Mouse (Mus musculus): ENCODE measurements around the gene Chrdl1. TPM values are rescaled to one million over a fixed set of nuclear protein-coding genes. Genes with fewer than 3 reads are reported as not detected.

Chrdl1 gene
- polyA plus RNA-seq, 1 experiment from 2014 or later, result 4.9 TPM

- ATAC-seq (ENCODE audit: low FRiP score) (no peak), DNase-seq (ENCODE audit: low spot score, missing footprints) (no peak)
These were observed 56.5 kb downstream of the Chrdl1 start for GRCm38 (mm10) chrX:143337561-143337960.

GRCm38 (mm10) chrX:143336661-143337060 is 57.4 kb downstream of the Chrdl1 start:
- Histone ChIP-seq H3K4me3 (ENCODE audit: low read depth, low read length) (no peak overlapping the region), H3K4me2 (no peak overlapping the region), H3K9ac (ENCODE audit: low read length) (no peak overlapping the region), H3K27me3 (ENCODE audit: control insufficient read depth, insufficient read depth, low read length) (peaks cover 7% of the 10 kb centered on the region), H3K9me3 (ENCODE audit: control insufficient read depth, low read length) (no peaks in the 10 kb centered on the region), H3K36me3 (ENCODE audit: control insufficient read depth, insufficient read depth, low read length) (no peaks in the 10 kb centered on the region), H3K4me1 (ENCODE audit: control insufficient read depth, insufficient read depth, low read length) (no peaks in the 10 kb centered on the region), H3K27ac (ENCODE audit: low read depth, low read length) (no peak overlapping the region)
- ATAC-seq (ENCODE audit: low FRiP score) (no peak), DNase-seq (ENCODE audit: low spot score, missing footprints) (no peak)
- WGBS, result 83% methylated on average over 4 of the region's 4 CpGs

More at GRCm38 (mm10) chrX:143337561-143337960, 56.5 kb downstream of the Chrdl1 start:
- H3K36me3 ChIP-seq (ENCODE audit: control insufficient read depth, insufficient read depth, low read length), result no peaks in the 10 kb centered on the region
- H3K9ac ChIP-seq (ENCODE audit: low read length), result no peak overlapping the region
- H3K27ac ChIP-seq (ENCODE audit: low read depth, low read length), result no peak overlapping the region
- H3K9me3 ChIP-seq (ENCODE audit: control insufficient read depth, low read length), result no peaks in the 10 kb centered on the region
- no peak overlapping the region for H3K4me2 ChIP-seq
- H3K27me3 ChIP-seq (ENCODE audit: control insufficient read depth, insufficient read depth, low read length), result peaks cover 7% of the 10 kb centered on the region
- WGBS, result 37% methylated on average over 3 of the region's 3 CpGs
- H3K4me3 ChIP-seq (ENCODE audit: low read depth, low read length), result no peak overlapping the region
- H3K4me1 ChIP-seq (ENCODE audit: control insufficient read depth, insufficient read depth, low read length), result no peaks in the 10 kb centered on the region

GRCm38 (mm10) chrX:143335846-143336245 is 58.2 kb downstream of the Chrdl1 start:
- ATAC-seq (ENCODE audit: low FRiP score), result no peak
- H3K9me3 ChIP-seq (ENCODE audit: control insufficient read depth, low read length), result no peaks in the 10 kb centered on the region
- H3K27me3 ChIP-seq (ENCODE audit: control insufficient read depth, insufficient read depth, low read length), result peaks cover 7% of the 10 kb centered on the region
- no peak overlapping the region for H3K9ac ChIP-seq (ENCODE audit: low read length)
- H3K4me2 ChIP-seq, result no peak overlapping the region
- no peak overlapping the region for H3K4me3 ChIP-seq (ENCODE audit: low read depth, low read length)
- H3K4me1 ChIP-seq (ENCODE audit: control insufficient read depth, insufficient read depth, low read length), result no peaks in the 10 kb centered on the region
- WGBS, result 68% methylated on average over 5 of the region's 5 CpGs
- no peak for DNase-seq (ENCODE audit: low spot score, missing footprints)
- no peaks in the 10 kb centered on the region for H3K36me3 ChIP-seq (ENCODE audit: control insufficient read depth, insufficient read depth, low read length)
- H3K27ac ChIP-seq (ENCODE audit: low read depth, low read length), result no peak overlapping the region

GRCm38 (mm10) chrX:143313166-143313565 is 80.9 kb downstream of the Chrdl1 start:
- no peaks in the 10 kb centered on the region for H3K4me1 ChIP-seq (ENCODE audit: control insufficient read depth, insufficient read depth, low read length)
- ATAC-seq (ENCODE audit: low FRiP score) (no peak), DNase-seq (ENCODE audit: low spot score, missing footprints) (no peak)
- WGBS, result 89% methylated on average over 3 of the region's 3 CpGs
- no peak overlapping the region for H3K27ac ChIP-seq (ENCODE audit: low read depth, low read length)
- H3K4me3 ChIP-seq (ENCODE audit: low read depth, low read length), result no peak overlapping the region
- H3K36me3 ChIP-seq (ENCODE audit: control insufficient read depth, insufficient read depth, low read length), result no peaks in the 10 kb centered on the region
- H3K4me2 ChIP-seq, result no peak overlapping the region
- H3K9me3 ChIP-seq (ENCODE audit: control insufficient read depth, low read length), result no peaks in the 10 kb centered on the region
- no peak overlapping the region for H3K9ac ChIP-seq (ENCODE audit: low read length)
- no peaks in the 10 kb centered on the region for H3K27me3 ChIP-seq (ENCODE audit: control insufficient read depth, insufficient read depth, low read length)

- Histone ChIP-seq H3K4me1 (ENCODE audit: control insufficient read depth, insufficient read depth, low read length) (no peaks in the 10 kb centered on the region), H3K4me2 (no peak overlapping the region), H3K4me3 (ENCODE audit: low read depth, low read length) (no peak overlapping the region), H3K27ac (ENCODE audit: low read depth, low read length) (no peak overlapping the region), H3K27me3 (ENCODE audit: control insufficient read depth, insufficient read depth, low read length) (peaks cover 7% of the 10 kb centered on the region; the same call in 1 of the 2 replicates), H3K36me3 (ENCODE audit: control insufficient read depth, insufficient read depth, low read length) (no peaks in the 10 kb centered on the region), H3K9me3 (ENCODE audit: control insufficient read depth, low read length) (no peaks in the 10 kb centered on the region), H3K9ac (ENCODE audit: low read length) (no peak overlapping the region)
- 78% methylated on average over 2 of the region's 2 CpGs for WGBS
- ATAC-seq (ENCODE audit: low FRiP score), result no peak
- DNase-seq (ENCODE audit: low spot score, missing footprints), result no peak
These were observed 99.3 kb downstream of the Chrdl1 start for GRCm38 (mm10) chrX:143294726-143295125.

GRCm38 (mm10) chrX:143275202-143275601 is 118.9 kb downstream of the Chrdl1 start:
- 38% methylated on average over 5 of the region's 5 CpGs for WGBS

GRCm38 (mm10) chrX:143250709-143251108 is 143.4 kb downstream of the Chrdl1 start:
- H3K4me2 ChIP-seq, result no peak overlapping the region
- no peak overlapping the region for H3K27ac ChIP-seq (ENCODE audit: low read depth, low read length)
- H3K4me3 ChIP-seq (ENCODE audit: low read depth, low read length), result no peak overlapping the region
- ATAC-seq (ENCODE audit: low FRiP score), result no peak
- no peaks in the 10 kb centered on the region for H3K27me3 ChIP-seq (ENCODE audit: control insufficient read depth, insufficient read depth, low read length)
- no peak for DNase-seq (ENCODE audit: low spot score, missing footprints)
- no peaks in the 10 kb centered on the region for H3K4me1 ChIP-seq (ENCODE audit: control insufficient read depth, insufficient read depth, low read length)
- no peak overlapping the region for H3K9ac ChIP-seq (ENCODE audit: low read length)
- no peaks in the 10 kb centered on the region for H3K36me3 ChIP-seq (ENCODE audit: control insufficient read depth, insufficient read depth, low read length)
- no peaks in the 10 kb centered on the region for H3K9me3 ChIP-seq (ENCODE audit: control insufficient read depth, low read length)

More at GRCm38 (mm10) chrX:143275202-143275601, 118.9 kb downstream of the Chrdl1 start:
- DNase-seq (ENCODE audit: low spot score, missing footprints), result no peak
- ATAC-seq (ENCODE audit: low FRiP score), result no peak
- peaks cover 2% of the 10 kb centered on the region; the same call in 1 of the 2 replicates for H3K27me3 ChIP-seq (ENCODE audit: control insufficient read depth, insufficient read depth, low read length)
- no peaks in the 10 kb centered on the region for H3K4me1 ChIP-seq (ENCODE audit: control insufficient read depth, insufficient read depth, low read length)
- no peak overlapping the region for H3K9ac ChIP-seq (ENCODE audit: low read length)
- no peaks in the 10 kb centered on the region for H3K36me3 ChIP-seq (ENCODE audit: control insufficient read depth, insufficient read depth, low read length)
- no peak overlapping the region for H3K4me3 ChIP-seq (ENCODE audit: low read depth, low read length)
- no peak overlapping the region for H3K27ac ChIP-seq (ENCODE audit: low read depth, low read length)
- H3K4me2 ChIP-seq, result no peak overlapping the region
- H3K9me3 ChIP-seq (ENCODE audit: control insufficient read depth, low read length), result no peaks in the 10 kb centered on the region

Other genes starting within 250 kb of the Chrdl1 start
- 103 and 116 TPM in 2 replicates for gene Pak3, start 124.3 kb upstream of the Chrdl1 start, polyA plus RNA-seq (2014; fragmentation: Nextera tagmentation; extraction: Ambion mirVana)